Mouse (Mus musculus): ENCODE measurements at regions not wholly inside any gene's neighbourhood (a gene's known extent, or its start where the extent isn't known, plus 50 kb on each side); places are given as distances from the start of the nearest gene placed in this dataset.

- Histone ChIP-seq H3K4me3 (ENCODE audit: low read length) (no peak overlapping the region), H3K36me3 (ENCODE audit: insufficient read depth, low read length) (no peaks in the 10 kb centered on the region), H3K9ac (replicated peaks; ENCODE audit: low read length) (no peak overlapping the region), H3K27ac (ENCODE audit: low read length) (no peak overlapping the region), H3K27me3 (ENCODE audit: insufficient read depth, low read length) (no peaks in the 10 kb centered on the region), H3K4me2 (replicated peaks; ENCODE audit: low read depth, low read length) (no peak overlapping the region), H3K9me3 (ENCODE audit: low read length) (no peaks in the 10 kb centered on the region), H3K4me1 (ENCODE audit: insufficient read depth, low read length) (no peaks in the 10 kb centered on the region)
- 88% methylated on average over 6 of the region's 6 CpGs for WGBS
- no peak for ATAC-seq (ENCODE audit: low FRiP score, low TSS enrichment)
These were observed 153.7 kb upstream of the Frg1 start for GRCm38 (mm10) chr8:41570566-41570965.

GRCm38 (mm10) chr8:41561995-41562394 is 145.1 kb upstream of the Frg1 start:
- Histone ChIP-seq H3K36me3 (ENCODE audit: insufficient read depth, low read length) (no peaks in the 10 kb centered on the region), H3K9ac (replicated peaks; ENCODE audit: low read length) (no peak overlapping the region), H3K4me3 (ENCODE audit: low read length) (no peak overlapping the region), H3K27ac (ENCODE audit: low read length) (no peak overlapping the region), H3K9me3 (ENCODE audit: low read length) (no peaks in the 10 kb centered on the region), H3K4me1 (ENCODE audit: insufficient read depth, low read length) (no peaks in the 10 kb centered on the region), H3K27me3 (ENCODE audit: insufficient read depth, low read length) (no peaks in the 10 kb centered on the region), H3K4me2 (replicated peaks; ENCODE audit: low read depth, low read length) (no peak overlapping the region)
- WGBS, result 82% methylated on average over 14 of the region's 14 CpGs
- no peak for ATAC-seq (ENCODE audit: low FRiP score, low TSS enrichment)

- Histone ChIP-seq H3K4me1 (ENCODE audit: insufficient read depth, low read length) (0 out of 2 replicates have a peak, but pooled peaks cover 3% of the 10 kb centered on the region), H3K9ac (replicated peaks; ENCODE audit: low read length) (no peak overlapping the region), H3K36me3 (ENCODE audit: insufficient read depth, low read length) (no peaks in the 10 kb centered on the region), H3K9me3 (ENCODE audit: low read length) (no peaks in the 10 kb centered on the region), H3K4me2 (replicated peaks; ENCODE audit: low read depth, low read length) (no peak overlapping the region), H3K27ac (ENCODE audit: low read length) (no peak overlapping the region), H3K4me3 (ENCODE audit: low read length) (no peak overlapping the region), H3K27me3 (ENCODE audit: insufficient read depth, low read length) (no peaks in the 10 kb centered on the region)
- no peak for ATAC-seq (ENCODE audit: low FRiP score, low TSS enrichment)
- WGBS, result 73% methylated on average over 3 of the region's 3 CpGs
These were observed 139.9 kb upstream of the Frg1 start for GRCm38 (mm10) chr8:41556819-41557218.

- Histone ChIP-seq H3K36me3 (ENCODE audit: insufficient read depth, low read length) (no peaks in the 10 kb centered on the region), H3K4me3 (ENCODE audit: low read length) (no peak overlapping the region), H3K9ac (replicated peaks; ENCODE audit: low read length) (no peak overlapping the region), H3K27me3 (ENCODE audit: insufficient read depth, low read length) (no peaks in the 10 kb centered on the region), H3K4me2 (replicated peaks; ENCODE audit: low read depth, low read length) (no peak overlapping the region), H3K27ac (ENCODE audit: low read length) (no peak overlapping the region), H3K9me3 (ENCODE audit: low read length) (no peaks in the 10 kb centered on the region), H3K4me1 (ENCODE audit: insufficient read depth, low read length) (0 out of 2 replicates have a peak, but pooled peaks cover 3% of the 10 kb centered on the region)
- WGBS, result 60% methylated on average over 8 of the region's 8 CpGs
- no peak for ATAC-seq (ENCODE audit: low FRiP score, low TSS enrichment)
These were observed 136.1 kb upstream of the Frg1 start for GRCm38 (mm10) chr8:41552747-41553534.

GRCm38 (mm10) chr8:41551925-41552414 is 135.1 kb upstream of the Frg1 start:
- H3K4me1 ChIP-seq (ENCODE audit: insufficient read depth, low read length), result 0 out of 2 replicates have a peak, but pooled peaks cover 3% of the 10 kb centered on the region
- no peak overlapping the region for H3K9ac ChIP-seq (replicated peaks; ENCODE audit: low read length)
- no peaks in the 10 kb centered on the region for H3K36me3 ChIP-seq (ENCODE audit: insufficient read depth, low read length)
- peak overlapping the region; percentile 13; the same call in 1 of the 2 replicates for H3K4me2 ChIP-seq (replicated peaks; ENCODE audit: low read depth, low read length)
- H3K9me3 ChIP-seq (ENCODE audit: low read length), result no peaks in the 10 kb centered on the region
- ATAC-seq (ENCODE audit: low FRiP score, low TSS enrichment), result peak; percentile 31; the same call in 1 of the 2 replicates
- no peak overlapping the region for H3K27ac ChIP-seq (ENCODE audit: low read length)
- 40% methylated on average over 15 of the region's 15 CpGs for WGBS
- no peaks in the 10 kb centered on the region for H3K27me3 ChIP-seq (ENCODE audit: insufficient read depth, low read length)
- no peak overlapping the region for H3K4me3 ChIP-seq (ENCODE audit: low read length)

- 0 out of 2 replicates have a peak, but pooled peaks cover 3% of the 10 kb centered on the region for H3K4me1 ChIP-seq (ENCODE audit: insufficient read depth, low read length)
- WGBS, result 90% methylated on average over 2 of the region's 2 CpGs
- no peaks in the 10 kb centered on the region for H3K36me3 ChIP-seq (ENCODE audit: insufficient read depth, low read length)
- no peak overlapping the region for H3K27ac ChIP-seq (ENCODE audit: low read length)
- H3K4me3 ChIP-seq (ENCODE audit: low read length), result no peak overlapping the region
- no peak for ATAC-seq (ENCODE audit: low FRiP score, low TSS enrichment)
- no peaks in the 10 kb centered on the region for H3K9me3 ChIP-seq (ENCODE audit: low read length)
- no peak overlapping the region for H3K4me2 ChIP-seq (replicated peaks; ENCODE audit: low read depth, low read length)
- H3K9ac ChIP-seq (replicated peaks; ENCODE audit: low read length), result no peak overlapping the region
- no peaks in the 10 kb centered on the region for H3K27me3 ChIP-seq (ENCODE audit: insufficient read depth, low read length)
These were observed 133.2 kb upstream of the Frg1 start for GRCm38 (mm10) chr8:41550095-41550420.

GRCm38 (mm10) chr8:41549220-41550094 is 132.6 kb upstream of the Frg1 start:
- H3K9ac ChIP-seq (replicated peaks; ENCODE audit: low read length), result no peak overlapping the region
- H3K4me2 ChIP-seq (replicated peaks; ENCODE audit: low read depth, low read length), result peak overlapping the region; percentile 30
- 0 out of 2 replicates have a peak, but pooled peaks cover 3% of the 10 kb centered on the region for H3K4me1 ChIP-seq (ENCODE audit: insufficient read depth, low read length)
- 0 out of 2 replicates have a peak overlapping the region, but pooled peaks have one; percentile 2 for H3K4me3 ChIP-seq (ENCODE audit: low read length)
- WGBS, result 42% methylated on average over 25 of the region's 25 CpGs
- no peak for ATAC-seq (ENCODE audit: low FRiP score, low TSS enrichment)
- no peak overlapping the region for H3K27ac ChIP-seq (ENCODE audit: low read length)
- no peaks in the 10 kb centered on the region for H3K36me3 ChIP-seq (ENCODE audit: insufficient read depth, low read length)
- no peaks in the 10 kb centered on the region for H3K27me3 ChIP-seq (ENCODE audit: insufficient read depth, low read length)
- no peaks in the 10 kb centered on the region for H3K9me3 ChIP-seq (ENCODE audit: low read length)

- no peaks in the 10 kb centered on the region for H3K36me3 ChIP-seq (ENCODE audit: insufficient read depth, low read length)
- no peaks in the 10 kb centered on the region for H3K9me3 ChIP-seq (ENCODE audit: low read length)
- 90% methylated on average over 7 of the region's 7 CpGs for WGBS
- H3K9ac ChIP-seq (replicated peaks; ENCODE audit: low read length), result no peak overlapping the region
- no peak overlapping the region for H3K4me3 ChIP-seq (ENCODE audit: low read length)
- H3K27ac ChIP-seq (ENCODE audit: low read length), result no peak overlapping the region
- no peak for ATAC-seq (ENCODE audit: low FRiP score, low TSS enrichment)
- H3K4me1 ChIP-seq (ENCODE audit: insufficient read depth, low read length), result 0 out of 2 replicates have a peak, but pooled peaks cover 3% of the 10 kb centered on the region
- no peak overlapping the region for H3K4me2 ChIP-seq (replicated peaks; ENCODE audit: low read depth, low read length)
- H3K27me3 ChIP-seq (ENCODE audit: insufficient read depth, low read length), result no peaks in the 10 kb centered on the region
These were observed 131.0 kb upstream of the Frg1 start for GRCm38 (mm10) chr8:41547730-41548368.

- WGBS, result 49% methylated on average over 5 of the region's 5 CpGs
- H3K27ac ChIP-seq (ENCODE audit: low read length), result no peak overlapping the region
- H3K4me1 ChIP-seq (ENCODE audit: insufficient read depth, low read length), result no peaks in the 10 kb centered on the region
These were observed 115.3 kb upstream of the Frg1 start for GRCm38 (mm10) chr8:41532212-41532611.

More at GRCm38 (mm10) chr8:41532212-41532611, 115.3 kb upstream of the Frg1 start:
- no peak overlapping the region for H3K4me3 ChIP-seq (ENCODE audit: low read length)
- H3K9ac ChIP-seq (replicated peaks; ENCODE audit: low read length), result no peak overlapping the region
- H3K4me2 ChIP-seq (replicated peaks; ENCODE audit: low read depth, low read length), result no peak overlapping the region
- no peaks in the 10 kb centered on the region for H3K9me3 ChIP-seq (ENCODE audit: low read length)
- no peaks in the 10 kb centered on the region for H3K27me3 ChIP-seq (ENCODE audit: insufficient read depth, low read length)
- no peak for ATAC-seq (ENCODE audit: low FRiP score, low TSS enrichment)
- no peaks in the 10 kb centered on the region for H3K36me3 ChIP-seq (ENCODE audit: insufficient read depth, low read length)
